Mouse (Mus musculus) liver, embryonic 15.5 days (tissue): Measurements from ENCODE around the gene Fndc10. TPM values are rescaled to one million over a fixed set of nuclear protein-coding genes. Genes with fewer than 3 reads are reported as not detected.

ENCODE experiments used
- ATAC-seq: fragments of 200-750 bp; cut with Nextera tagmentation; 2 replicates; pipeline ENCODE4 v1.8.0; 2017; ENCODE audit warnings: moderate number of reproducible peaks, mild to moderate bottlenecking, moderate library complexity; ENCODE audit not compliant: insufficient read depth
- H3K27ac ChIP-seq: fragments of 300-500 bp; sonication (generic); replicated peaks from 2 replicates; pipeline ENCODE4 v1.5.1; 2015; ENCODE audit warnings: mild to moderate bottlenecking, inconsistent platforms
- H3K27me3 ChIP-seq: fragments of 300-500 bp; sonication (generic); 2 replicates; pipeline ENCODE4 v1.6.1; 2015; ENCODE audit warnings: mild to moderate bottlenecking, inconsistent platforms
- H3K36me3 ChIP-seq: fragments of 300-500 bp; sonication (generic); replicated peaks from 2 replicates; pipeline ENCODE4 v1.6.1; 2015; ENCODE audit warnings: moderate library complexity, mild to moderate bottlenecking, inconsistent platforms
- H3K4me1 ChIP-seq: fragments of 300-500 bp; sonication (generic); replicated peaks from 2 replicates; pipeline ENCODE4 v1.6.1; 2015; ENCODE audit warnings: inconsistent platforms
- H3K4me2 ChIP-seq: fragments of 300-500 bp; sonication (generic); 2 replicates; pipeline ENCODE4 v1.6.1; 2015; ENCODE audit warnings: moderate library complexity, mild to moderate bottlenecking, inconsistent platforms
- H3K4me3 ChIP-seq: fragments of 300-500 bp; sonication (generic); replicated peaks from 2 replicates; pipeline ENCODE4 v1.5.1; 2015; ENCODE audit warnings: mild to moderate bottlenecking, inconsistent platforms
- H3K9ac ChIP-seq: fragments of 300-500 bp; sonication (generic); 2 replicates; pipeline ENCODE4 v1.6.1; 2015; ENCODE audit warnings: moderate library complexity, mild to moderate bottlenecking, inconsistent platforms
- H3K9me3 ChIP-seq: fragments of 300-500 bp; sonication (generic); replicated peaks from 2 replicates; pipeline ENCODE4 v1.6.1; 2016; ENCODE audit warnings: inconsistent platforms
- WGBS: fragments of 180-500 bp; shearing (Covaris S2); methylation state at CpG from one replicate; pipeline ENCODE4 v1.1.7; 2015; ENCODE audit warnings: mixed read lengths; ENCODE audit not compliant: insufficient replicate concordance; 5-methylcytosine and 5-hydroxymethylcytosine counted together
- polyA plus RNA-seq: library from polyadenylated mRNA; unstranded; fragments of >200 nt; fragmentation: Nextera tagmentation; extraction: Ambion mirVana; gene quantifications from 2 replicates; pipeline ENCODE4 v1.2.1, GENCODE M21; 2015

The Fndc10 gene
- polyA plus RNA-seq, 1 experiment from 2014 or later = 0.48 TPM

GRCm38 (mm10) chr4:155690571-155691375, 3.4 kb upstream of the Fndc10 start:
- WGBS = 68% methylated on average over 12 of the region's 12 CpGs
- no peak for ATAC-seq
- no peak overlapping the region for H3K9ac ChIP-seq
- no peaks in the 10 kb centered on the region for H3K36me3 ChIP-seq
- H3K27ac ChIP-seq = no peak overlapping the region
- no peaks in the 10 kb centered on the region for H3K9me3 ChIP-seq
- no peak overlapping the region for H3K4me2 ChIP-seq
- peaks cover 52% of the 10 kb centered on the region for H3K27me3 ChIP-seq
- no peak overlapping the region for H3K4me3 ChIP-seq
- H3K4me1 ChIP-seq = peaks cover 15% of the 10 kb centered on the region

GRCm38 (mm10) chr4:155692421-155692820, 1.7 kb upstream of the Fndc10 start:
- WGBS = 87% methylated on average over 3 of the region's 3 CpGs
- peaks cover 68% of the 10 kb centered on the region for H3K27me3 ChIP-seq

GRCm38 (mm10) chr4:155694482-155695401, 600 bp downstream of the Fndc10 start:
- Histone ChIP-seq H3K27me3 (peaks cover 73% of the 10 kb centered on the region), H3K27ac (no peak overlapping the region), H3K9me3 (no peaks in the 10 kb centered on the region), H3K4me3 (peak overlapping the region; percentile 58), H3K4me1 (peaks cover 15% of the 10 kb centered on the region), H3K4me2 (peak overlapping the region; percentile 76), H3K36me3 (no peaks in the 10 kb centered on the region), H3K9ac (peak overlapping the region; percentile 21; the same call in 1 of the 2 replicates)
- WGBS = 2% methylated on average over 89 of the region's 92 CpGs
- ATAC-seq = no peak

More at GRCm38 (mm10) chr4:155692421-155692820, 1.7 kb upstream of the Fndc10 start:
- no peaks in the 10 kb centered on the region for H3K9me3 ChIP-seq
- ATAC-seq = no peak
- H3K9ac ChIP-seq = no peak overlapping the region
- H3K4me2 ChIP-seq = no peak overlapping the region
- H3K36me3 ChIP-seq = no peaks in the 10 kb centered on the region
- no peak overlapping the region for H3K27ac ChIP-seq
- H3K4me3 ChIP-seq = no peak overlapping the region
- peaks cover 15% of the 10 kb centered on the region for H3K4me1 ChIP-seq

- H3K27ac ChIP-seq = no peak overlapping the region
- peaks cover 68% of the 10 kb centered on the region for H3K27me3 ChIP-seq
- H3K4me1 ChIP-seq = peaks cover 15% of the 10 kb centered on the region
- H3K36me3 ChIP-seq = no peaks in the 10 kb centered on the region
- no peak overlapping the region for H3K4me3 ChIP-seq
- no peaks in the 10 kb centered on the region for H3K9me3 ChIP-seq
- WGBS = 58% methylated on average over 4 of the region's 4 CpGs
- ATAC-seq = no peak
- H3K4me2 ChIP-seq = no peak overlapping the region
- no peak overlapping the region for H3K9ac ChIP-seq
Measured at GRCm38 (mm10) chr4:155695531-155696062, 1.5 kb downstream of the Fndc10 start.

- Histone ChIP-seq H3K27me3 (peaks cover 59% of the 10 kb centered on the region), H3K9me3 (no peaks in the 10 kb centered on the region), H3K4me1 (peaks cover 15% of the 10 kb centered on the region), H3K36me3 (no peaks in the 10 kb centered on the region), H3K9ac (no peak overlapping the region), H3K4me3 (no peak overlapping the region), H3K4me2 (no peak overlapping the region), H3K27ac (no peak overlapping the region)
- ATAC-seq = no peak
- 54% methylated on average over 16 of the region's 16 CpGs for WGBS
Measured at GRCm38 (mm10) chr4:155696261-155697255, 2.4 kb downstream of the Fndc10 start.

GRCm38 (mm10) chr4:155700425-155700824, 6.3 kb downstream of the Fndc10 start:
- no peaks in the 10 kb centered on the region for H3K36me3 ChIP-seq
- H3K27me3 ChIP-seq = peaks cover 25% of the 10 kb centered on the region
- H3K4me2 ChIP-seq = no peak overlapping the region
- H3K4me1 ChIP-seq = peaks cover 10% of the 10 kb centered on the region
- no peak overlapping the region for H3K27ac ChIP-seq
- no peak overlapping the region for H3K9ac ChIP-seq
- no peak for ATAC-seq
- H3K4me3 ChIP-seq = no peak overlapping the region
- H3K9me3 ChIP-seq = no peaks in the 10 kb centered on the region

- H3K9me3 ChIP-seq = no peaks in the 10 kb centered on the region
- no peak overlapping the region for H3K27ac ChIP-seq
- H3K4me2 ChIP-seq = peak overlapping the region; percentile 85; the same call in 1 of the 2 replicates
- no peak overlapping the region for H3K9ac ChIP-seq
- H3K36me3 ChIP-seq = no peaks in the 10 kb centered on the region
- WGBS = 86% methylated on average over 4 of the region's 4 CpGs
- no peak overlapping the region for H3K4me3 ChIP-seq
- H3K4me1 ChIP-seq = peaks cover 33% of the 10 kb centered on the region
- no peak for ATAC-seq
- H3K27me3 ChIP-seq = 0 out of 2 replicates have a peak, but pooled peaks cover 4% of the 10 kb centered on the region
Measured at GRCm38 (mm10) chr4:155703425-155703929, 9.3 kb downstream of the Fndc10 start.

- Histone ChIP-seq H3K27me3 (no peaks in the 10 kb centered on the region), H3K9me3 (no peaks in the 10 kb centered on the region), H3K4me1 (peaks cover 46% of the 10 kb centered on the region), H3K4me2 (peak within 1 kb of the TSS; percentile 85), H3K36me3 (no peaks in the 10 kb centered on the region), H3K4me3 (peak within 1 kb of the TSS; percentile 90), H3K27ac (peak within 1 kb of the TSS; percentile 92), H3K9ac (peak within 1 kb of the TSS; percentile 92)
- WGBS = under 1% methylated on average over 83 of the region's 83 CpGs
- peak; percentile 93 for ATAC-seq
Measured at GRCm38 (mm10) chr4:155704721-155705591, 10.8 kb downstream of the Fndc10 start, which contains the start of gene Ssu72. Gene Ssu72 (plus strand): TSS chr4:155704800.

- ATAC-seq = no peak
- Histone ChIP-seq H3K36me3 (no peaks in the 10 kb centered on the region), H3K4me3 (peak overlapping the region; percentile 90), H3K9ac (peak overlapping the region; percentile 92), H3K9me3 (no peaks in the 10 kb centered on the region), H3K27ac (peak overlapping the region; percentile 92), H3K4me1 (peaks cover 52% of the 10 kb centered on the region), H3K27me3 (no peaks in the 10 kb centered on the region), H3K4me2 (peak overlapping the region; percentile 85)
- WGBS = under 1% methylated on average over 19 of the region's 19 CpGs
Measured at GRCm38 (mm10) chr4:155705592-155705929, 11.4 kb downstream of the Fndc10 start.
